Mouse (Mus musculus) embryonic facial prominence, embryonic 15.5 days (tissue): ENCODE data around the gene Sfxn3. TPM values are rescaled to one million over a fixed set of nuclear protein-coding genes. Genes with fewer than 3 reads are reported as not detected.

Experiments used
- ATAC-seq: fragments of 200-750 bp; cut with Nextera tagmentation; 2 replicates; pipeline ENCODE4 v1.8.0; 2017; ENCODE audit warnings: low read depth, moderate TSS enrichment; ENCODE audit not compliant: insufficient number of reproducible peaks, low FRiP score, low TSS enrichment
- H3K27ac ChIP-seq: fragments of 300-500 bp; sonication (generic); replicated peaks from 2 replicates; pipeline ENCODE4 v1.5.1; 2015; ENCODE audit warnings: mild to moderate bottlenecking, inconsistent platforms
- H3K27me3 ChIP-seq: fragments of 300-500 bp; sonication (generic); 2 replicates; pipeline ENCODE4 v1.6.1; 2015; ENCODE audit warnings: inconsistent platforms
- H3K36me3 ChIP-seq: fragments of 300-500 bp; sonication (generic); 2 replicates; pipeline ENCODE4 v1.6.1; 2015; ENCODE audit warnings: mild to moderate bottlenecking, inconsistent platforms
- H3K4me1 ChIP-seq: fragments of 300-500 bp; sonication (generic); 2 replicates; pipeline ENCODE4 v1.6.1; 2015; ENCODE audit warnings: inconsistent platforms
- H3K4me2 ChIP-seq: fragments of 300-500 bp; sonication (generic); replicated peaks from 2 replicates; pipeline ENCODE4 v1.6.1; 2015; ENCODE audit warnings: mild to moderate bottlenecking, inconsistent platforms
- H3K4me3 ChIP-seq: fragments of 300-500 bp; sonication (generic); replicated peaks from 2 replicates; pipeline ENCODE4 v1.5.1; 2015; ENCODE audit warnings: mild to moderate bottlenecking, inconsistent platforms
- H3K9ac ChIP-seq: fragments of 300-500 bp; sonication (generic); 2 replicates; pipeline ENCODE4 v1.6.1; 2015; ENCODE audit warnings: inconsistent platforms
- H3K9me3 ChIP-seq: fragments of 300-500 bp; sonication (generic); replicated peaks from 2 replicates; pipeline ENCODE4 v1.6.1; 2016; ENCODE audit warnings: inconsistent platforms
- WGBS: fragments of 180-500 bp; shearing (Covaris S2); methylation state at CpG from one replicate; pipeline ENCODE4 v1.1.7; 2015; 5-methylcytosine and 5-hydroxymethylcytosine counted together
- polyA plus RNA-seq: library from polyadenylated mRNA; unstranded; fragments of >200 nt; fragmentation: Nextera tagmentation; extraction: Ambion mirVana; gene quantifications from 2 replicates; pipeline ENCODE4 v1.2.1, GENCODE M21; 2015

Sfxn3 gene
- 37.4 and 41.3 TPM in 2 replicates for polyA plus RNA-seq

GRCm38 (mm10) chr19:45047417-45047934 is at the start of gene Sfxn3:
Gene Sfxn3, plus strand, starts transcription at chr19:45047503.
- Histone ChIP-seq H3K36me3 (peaks cover 12% of the 10 kb centered on the region), H3K27me3 (peaks cover 15% of the 10 kb centered on the region), H3K4me2 (peak within 1 kb of the TSS; percentile 91), H3K27ac (peak within 1 kb of the TSS; percentile 97), H3K9ac (peak within 1 kb of the TSS; percentile 29), H3K4me1 (peaks cover 31% of the 10 kb centered on the region), H3K9me3 (no peaks in the 10 kb centered on the region), H3K4me3 (peak within 1 kb of the TSS; percentile 61)
- under 1% methylated on average over 26 of the region's 26 CpGs for WGBS
- ATAC-seq = peak; percentile 77

DNA sequence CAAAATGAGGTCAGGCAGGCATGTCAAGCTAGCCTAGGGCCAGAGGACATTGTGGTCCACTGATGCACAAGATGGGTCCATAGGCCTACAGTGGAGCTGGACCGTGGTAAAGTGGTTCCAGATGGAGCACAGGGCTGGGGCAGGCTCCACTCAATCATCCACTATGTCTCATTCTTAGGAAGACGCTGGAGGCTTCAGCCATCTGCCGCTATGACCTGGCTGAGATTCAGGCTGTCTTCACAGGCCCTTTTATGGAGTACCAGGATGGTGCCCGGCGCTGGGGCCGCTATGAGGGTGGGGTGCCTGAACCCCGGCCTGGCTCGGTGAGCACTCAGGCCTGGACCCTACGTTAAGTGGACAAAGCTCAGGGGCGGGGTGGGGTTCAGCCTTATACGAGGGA is 49.5 kb upstream of the Sfxn3 start:
- Histone ChIP-seq H3K36me3 (peaks cover 26% of the 10 kb centered on the region), H3K9ac (no peak overlapping the region), H3K9me3 (no peaks in the 10 kb centered on the region), H3K4me1 (no peaks in the 10 kb centered on the region), H3K4me2 (no peak overlapping the region), H3K27me3 (no peaks in the 10 kb centered on the region), H3K27ac (no peak overlapping the region), H3K4me3 (no peak overlapping the region)
- no peak for ATAC-seq
- WGBS = 67% methylated on average over 11 of the region's 11 CpGs

DNA sequence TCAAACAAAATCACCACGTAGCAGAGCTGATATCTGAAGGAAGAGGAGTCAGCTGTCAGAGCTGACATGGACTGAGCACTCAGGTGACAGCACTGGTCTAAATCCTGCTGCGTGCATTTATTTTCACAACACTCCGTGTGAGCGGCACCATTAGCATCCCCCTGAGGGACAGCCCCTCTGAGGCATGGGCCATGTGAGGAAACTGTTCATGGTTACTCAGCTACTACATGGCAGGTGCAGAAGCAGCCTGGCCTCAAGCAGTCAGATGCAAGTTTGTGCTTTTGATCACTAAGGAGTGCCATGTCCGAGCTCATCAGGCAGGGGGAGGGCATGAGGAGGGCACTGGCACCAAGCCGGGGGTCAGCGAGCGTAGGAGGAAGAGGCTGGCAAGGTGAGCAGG is 47.7 kb upstream of the Sfxn3 start:
- peaks cover 44% of the 10 kb centered on the region for H3K36me3 ChIP-seq
- H3K4me2 ChIP-seq = no peak overlapping the region
- H3K4me3 ChIP-seq = no peak overlapping the region
- no peaks in the 10 kb centered on the region for H3K9me3 ChIP-seq
- no peak overlapping the region for H3K9ac ChIP-seq
- 84% methylated on average over 8 of the region's 8 CpGs for WGBS
- H3K27me3 ChIP-seq = no peaks in the 10 kb centered on the region
- H3K4me1 ChIP-seq = no peaks in the 10 kb centered on the region
- no peak overlapping the region for H3K27ac ChIP-seq
- ATAC-seq = no peak

- Histone ChIP-seq H3K27ac (no peak overlapping the region), H3K9ac (no peak overlapping the region), H3K4me3 (no peak overlapping the region), H3K4me2 (no peak overlapping the region), H3K27me3 (no peaks in the 10 kb centered on the region), H3K4me1 (peaks cover 16% of the 10 kb centered on the region), H3K36me3 (peaks cover 46% of the 10 kb centered on the region), H3K9me3 (no peaks in the 10 kb centered on the region)
- ATAC-seq = no peak
- 62% methylated on average over 3 of the region's 3 CpGs for WGBS
Measured at GRCm38 (mm10) chr19:45002301-45002700, 45.0 kb upstream of the Sfxn3 start.

GRCm38 (mm10) chr19:45003740-45004516 is 43.4 kb upstream of the Sfxn3 start:
- no peak overlapping the region for H3K9ac ChIP-seq

GRCm38 (mm10) chr19:45005444-45005843 is 41.9 kb upstream of the Sfxn3 start, which contains the start of gene Twnk:
Gene Twnk, plus strand, starts transcription at chr19:45005663.
- peak within 1 kb of the TSS; percentile 97 for H3K4me3 ChIP-seq
- peak within 1 kb of the TSS; percentile 79 for H3K4me2 ChIP-seq
- H3K27ac ChIP-seq = peak within 1 kb of the TSS; percentile 83
- peak within 1 kb of the TSS; percentile 77 for H3K9ac ChIP-seq
- H3K4me1 ChIP-seq = peaks cover 28% of the 10 kb centered on the region
- H3K9me3 ChIP-seq = no peaks in the 10 kb centered on the region
- ATAC-seq = no peak
- H3K27me3 ChIP-seq = no peaks in the 10 kb centered on the region
- peaks cover 47% of the 10 kb centered on the region for H3K36me3 ChIP-seq
- WGBS = 10% methylated on average over 16 of the region's 16 CpGs

More at GRCm38 (mm10) chr19:45003740-45004516, 43.4 kb upstream of the Sfxn3 start:
- 88% methylated on average over 7 of the region's 7 CpGs for WGBS
- Histone ChIP-seq H3K27ac (no peak overlapping the region), H3K4me2 (no peak overlapping the region), H3K36me3 (peaks cover 42% of the 10 kb centered on the region), H3K4me3 (no peak overlapping the region), H3K9me3 (no peaks in the 10 kb centered on the region), H3K4me1 (peaks cover 28% of the 10 kb centered on the region), H3K27me3 (no peaks in the 10 kb centered on the region)
- no peak for ATAC-seq

DNA sequence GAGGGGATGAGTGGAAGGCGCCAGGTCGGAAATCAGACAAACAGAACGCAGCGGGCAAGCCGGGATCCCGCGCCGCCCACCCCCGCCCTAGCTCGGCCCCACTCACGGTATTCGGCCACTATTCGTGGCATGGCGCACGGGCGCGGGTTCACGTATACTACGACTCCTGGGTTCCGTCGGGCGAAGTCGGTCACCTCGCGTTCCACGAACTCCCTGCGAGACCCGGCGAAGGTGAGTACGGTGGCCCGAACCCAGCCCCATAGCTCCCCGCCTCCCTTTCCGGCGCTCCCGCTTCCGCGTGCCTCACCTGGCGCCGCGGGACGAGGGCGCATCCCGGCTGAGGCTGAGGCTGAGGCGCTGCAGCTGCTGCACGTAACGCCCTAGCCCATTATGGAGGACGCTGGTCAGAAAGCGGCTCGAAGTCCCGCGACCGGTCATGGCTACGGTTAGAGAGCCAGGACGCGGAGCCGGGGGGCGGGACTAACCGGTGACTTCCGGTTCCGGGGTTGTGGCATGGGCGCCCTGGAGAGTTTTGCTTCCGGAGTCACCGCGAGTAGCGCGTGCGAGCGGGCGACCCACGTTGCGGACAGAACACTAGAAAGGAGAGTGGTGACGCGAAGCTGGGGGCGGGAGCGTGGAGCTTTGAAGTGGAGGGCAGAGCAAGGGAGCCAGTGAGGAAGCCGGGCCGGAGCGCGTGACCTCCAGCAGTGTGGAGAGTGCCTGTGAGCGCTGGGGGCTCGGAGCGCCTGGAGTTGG is 41.2 kb upstream of the Sfxn3 start, which contains the start of gene Mrpl43:
Mrpl43 (minus strand) TSS at position 486 of the 756 bp plus-strand sequence.
- H3K4me3 ChIP-seq = peak within 1 kb of the TSS; percentile 97
- H3K27ac ChIP-seq = peak within 1 kb of the TSS; percentile 83
- ATAC-seq = peak; percentile 88
- peak within 1 kb of the TSS; percentile 77 for H3K9ac ChIP-seq
- peak within 1 kb of the TSS; percentile 79 for H3K4me2 ChIP-seq
- H3K27me3 ChIP-seq = no peaks in the 10 kb centered on the region
- peaks cover 28% of the 10 kb centered on the region for H3K4me1 ChIP-seq
- under 1% methylated on average over 82 of the region's 82 CpGs for WGBS
- peaks cover 46% of the 10 kb centered on the region for H3K36me3 ChIP-seq
- H3K9me3 ChIP-seq = no peaks in the 10 kb centered on the region

- 33% methylated on average over 17 of the region's 17 CpGs for WGBS
- no peaks in the 10 kb centered on the region for H3K9me3 ChIP-seq
- H3K4me3 ChIP-seq = peak overlapping the region; percentile 97
- H3K36me3 ChIP-seq = peaks cover 51% of the 10 kb centered on the region
- peak overlapping the region; percentile 77; the same call in 1 of the 2 replicates for H3K9ac ChIP-seq
- no peaks in the 10 kb centered on the region for H3K27me3 ChIP-seq
- ATAC-seq = no peak
- peaks cover 28% of the 10 kb centered on the region for H3K4me1 ChIP-seq
- peak overlapping the region; percentile 83 for H3K27ac ChIP-seq
- H3K4me2 ChIP-seq = peak overlapping the region; percentile 79
Measured at GRCm38 (mm10) chr19:45007021-45007420, 40.3 kb upstream of the Sfxn3 start.

DNA sequence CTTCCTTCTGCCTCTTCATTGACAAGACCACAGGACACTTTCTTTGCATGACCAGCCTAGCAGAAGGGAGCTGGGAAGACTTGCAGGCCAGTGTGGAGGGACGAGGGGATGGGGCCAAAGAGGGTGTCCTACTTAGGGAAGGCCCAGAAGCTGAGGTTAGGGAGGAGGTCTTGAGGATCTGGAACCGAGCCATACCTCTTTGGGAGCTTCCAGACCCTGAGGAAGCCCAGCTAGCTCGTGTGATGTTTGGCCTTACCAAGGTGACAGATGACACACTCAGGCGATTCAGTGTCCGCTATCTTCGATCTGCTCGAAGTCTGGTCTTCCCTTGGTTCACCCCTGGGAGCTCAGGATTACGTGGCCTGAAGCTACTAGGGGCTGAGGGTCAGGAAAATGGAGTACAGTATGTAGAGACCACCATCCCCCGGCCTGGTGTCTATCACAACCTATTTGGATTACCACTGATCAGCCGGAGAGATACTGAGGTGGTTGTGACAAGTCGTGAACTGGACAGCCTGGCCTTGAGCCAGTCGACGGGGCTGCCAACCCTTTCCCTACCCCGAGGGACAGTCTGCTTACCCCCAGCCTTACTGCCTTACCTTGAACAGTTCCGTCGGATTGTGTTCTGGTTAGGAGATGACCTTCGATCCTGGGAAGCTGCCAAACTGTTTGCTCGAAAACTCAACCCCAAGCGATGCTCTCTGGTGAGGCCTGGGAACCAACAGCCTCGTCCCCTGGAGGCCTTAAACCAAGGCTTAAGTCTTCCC is 39.7 kb upstream of the Sfxn3 start:
- Histone ChIP-seq H3K27ac (0 out of 2 replicates have a peak overlapping the region, but pooled peaks have one; percentile 83), H3K9ac (no peak overlapping the region)
- 89% methylated on average over 20 of the region's 20 CpGs for WGBS

GRCm38 (mm10) chr19:45010646-45011045 is 36.7 kb upstream of the Sfxn3 start:
- Histone ChIP-seq H3K27me3 (no peaks in the 10 kb centered on the region), H3K4me3 (no peak overlapping the region), H3K4me2 (no peak overlapping the region), H3K9ac (no peak overlapping the region), H3K27ac (no peak overlapping the region), H3K36me3 (peaks cover 31% of the 10 kb centered on the region), H3K4me1 (peaks cover 52% of the 10 kb centered on the region), H3K9me3 (no peaks in the 10 kb centered on the region)
- no peak for ATAC-seq
- WGBS = 84% methylated on average over 4 of the region's 4 CpGs

More for the DNA sequence above, 39.7 kb upstream of the Sfxn3 start:
- no peaks in the 10 kb centered on the region for H3K9me3 ChIP-seq
- H3K4me2 ChIP-seq = peak overlapping the region; percentile 79
- no peaks in the 10 kb centered on the region for H3K27me3 ChIP-seq
- ATAC-seq = no peak
- H3K4me1 ChIP-seq = peaks cover 32% of the 10 kb centered on the region
- H3K36me3 ChIP-seq = peaks cover 51% of the 10 kb centered on the region
- H3K4me3 ChIP-seq = peak overlapping the region; percentile 97
